Comparison of ENCODE assay signal across 8 mouse cellular contexts in the genomic region with DNA sequence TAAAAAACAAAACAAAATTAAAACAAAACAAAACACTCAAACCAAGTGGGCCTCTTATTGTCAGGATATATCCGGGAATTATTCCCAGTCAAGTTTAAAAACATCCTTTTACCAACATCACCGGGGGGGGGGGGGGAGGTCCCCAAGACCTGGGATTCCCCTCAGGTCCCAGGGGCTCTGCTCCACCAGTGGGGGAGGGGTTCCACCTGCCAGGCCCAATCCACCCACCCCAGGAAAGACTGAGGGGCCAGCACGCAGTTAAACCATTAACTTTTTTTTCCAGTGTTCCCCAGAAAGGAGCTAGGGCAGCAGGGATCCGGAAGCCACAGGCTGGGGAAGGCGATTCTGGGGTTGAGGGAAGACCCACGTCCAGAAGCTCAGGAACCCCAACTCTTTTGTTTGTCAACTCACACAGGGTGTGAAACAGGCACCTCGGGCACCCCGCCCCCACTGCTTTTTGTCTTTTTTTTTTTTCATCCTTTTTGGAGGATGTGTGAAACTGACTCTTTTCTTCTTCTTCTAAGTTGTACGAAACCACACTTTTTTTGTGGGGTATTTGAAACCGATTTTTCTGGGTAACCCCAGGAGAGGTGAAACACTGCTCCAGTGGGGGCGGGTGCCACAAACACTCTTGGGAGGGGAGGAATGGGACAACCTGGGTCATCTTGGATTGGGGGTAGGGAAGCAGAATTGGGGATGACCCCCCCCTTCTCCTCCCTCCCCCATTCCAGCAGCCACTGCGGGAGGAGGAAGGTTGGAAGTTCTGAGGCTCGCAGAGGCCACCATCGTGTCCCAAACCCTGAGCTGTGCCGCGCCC. TPM values are rescaled to one million over a fixed set of nuclear protein-coding genes. Genes with fewer than 3 reads are reported as not detected.
DNase-seq lines count a peak whose midpoint lies in the region; ATAC-seq and TF ChIP-seq lines count a peak whose summit lies in the region.

No protein-coding gene starts in this region.

- no peaks in the 10 kb centered on the region for H3K9me3 ChIP-seq in heart, embryonic 10.5 days
- no peaks in the 10 kb centered on the region for H3K9me3 ChIP-seq in E14TG2a.4 (ENCODE audit: low read length)
- no peaks in the 10 kb centered on the region for H3K9me3 ChIP-seq in forebrain, postnatal 0 days (ENCODE audit: low read length)
- no peaks in the 10 kb centered on the region for H3K9me3 ChIP-seq in liver, embryonic 14.5 days (ENCODE audit: control insufficient read depth, low read length)

- WGBS in heart, embryonic 10.5 days = 26% methylated on average over 15 of the region's 16 CpGs
- 13% methylated on average over 16 of the region's 16 CpGs for WGBS in forebrain, postnatal 0 days
- 24% methylated on average over 16 of the region's 16 CpGs for WGBS in liver, embryonic 14.5 days (ENCODE audit: insufficient replicate concordance)

- peak overlapping the region; percentile 98 for H3K27ac ChIP-seq in heart, embryonic 10.5 days
- H3K27ac ChIP-seq in forebrain, postnatal 0 days (ENCODE audit: low read depth, low read length) = no peak overlapping the region
- peak overlapping the region; percentile 46 for H3K27ac ChIP-seq in liver, embryonic 14.5 days

- H3K27me3 ChIP-seq in heart, embryonic 10.5 days (ENCODE audit: insufficient read depth, poor library complexity, severe bottlenecking) = no peaks in the 10 kb centered on the region
- no peaks in the 10 kb centered on the region for H3K27me3 ChIP-seq in E14TG2a.4 (ENCODE audit: insufficient read depth, low read length)
- H3K27me3 ChIP-seq in forebrain, postnatal 0 days (ENCODE audit: insufficient read depth, low read length) = no peaks in the 10 kb centered on the region
- no peaks in the 10 kb centered on the region for H3K27me3 ChIP-seq in liver, embryonic 14.5 days (ENCODE audit: control insufficient read depth, insufficient read depth, low read length)

- ATAC-seq in forebrain, postnatal 0 days = no peak
- ATAC-seq in liver, embryonic 14.5 days (ENCODE audit: insufficient read depth) = no peak

- H3K4me1 ChIP-seq in heart, embryonic 10.5 days = peaks cover 36% of the 10 kb centered on the region
- H3K4me1 ChIP-seq in E14TG2a.4 (replicated peaks; ENCODE audit: low read depth, low read length) = peaks cover 78% of the 10 kb centered on the region
- H3K4me1 ChIP-seq in forebrain, postnatal 0 days (ENCODE audit: insufficient read depth) = peaks cover 13% of the 10 kb centered on the region; the same call in 1 of the 2 replicates
- peaks cover 32 to 35% of the 10 kb centered on the region in 2 experiments for H3K4me1 ChIP-seq in liver, embryonic 14.5 days (replicated peaks; ENCODE audit: control insufficient read depth in 2 of 2, insufficient read depth in 2 of 2, low read length in 1 of 2)

- peak overlapping the region; percentile 98 for H3K4me3 ChIP-seq in heart, embryonic 10.5 days
- peak overlapping the region; percentile 99 for H3K4me3 ChIP-seq in E14TG2a.4 (replicated peaks; ENCODE audit: low read length)
- H3K4me3 ChIP-seq in forebrain, postnatal 0 days (ENCODE audit: low read depth, low read length) = peak overlapping the region; percentile 93
- peak overlapping the region; percentile 71 to 93 for H3K4me3 ChIP-seq in liver, embryonic 14.5 days (ENCODE audit: insufficient read depth in 1 of 2, low read depth in 2 of 2, low read length in 2 of 2)

- H3K9ac ChIP-seq in forebrain, postnatal 0 days = peak overlapping the region; percentile 90; the same call in 1 of the 2 replicates
- peak overlapping the region; percentile 85 for H3K9ac ChIP-seq in liver, embryonic 14.5 days (replicated peaks)

- peaks cover 45% of the 10 kb centered on the region for H3K36me3 ChIP-seq in heart, embryonic 10.5 days
- H3K36me3 ChIP-seq in E14TG2a.4 (ENCODE audit: insufficient read depth, low read length) = peaks cover 46% of the 10 kb centered on the region
- peaks cover 32% of the 10 kb centered on the region for H3K36me3 ChIP-seq in forebrain, postnatal 0 days (ENCODE audit: insufficient read depth)
- peaks cover 39% of the 10 kb centered on the region for H3K36me3 ChIP-seq in liver, embryonic 14.5 days (replicated peaks; ENCODE audit: control insufficient read depth, insufficient read depth, low read depth)

- DNase-seq in heart, embryonic 10.5 days (ENCODE audit: low spot score) = no peak
- DNase-seq in heart, postnatal 36 days = no peak
- DNase-seq in forebrain, postnatal 0 days = no peak
- no peak for DNase-seq in liver, embryonic 14.5 days (ENCODE audit: low read depth in 3 of 3, low spot score in 3 of 3)
- DNase-seq in thymus, postnatal 10 days (ENCODE audit: low spot score in 2 of 2) = peak; percentile 44 to 49
- no peak for DNase-seq in retina, embryonic 14.5 days (ENCODE audit: low spot score)
- no peak for DNase-seq in gastrocnemius, postnatal 25 days

- TF ChIP-seq EP300 in liver, embryonic 14.5 days (IDR thresholded peaks at IDR 0.05; ENCODE audit: low read depth) = no peak

- intact Hi-C loops in heart, postnatal 36 days (cut with DNase I) = loop anchor here (2.0 to 10.0 kb wide), 3 partner anchors 25 to 273 kb away; a partner anchor contains a TSS

- H3K4me2 ChIP-seq in forebrain, postnatal 0 days (ENCODE audit: low read depth) = peak overlapping the region; percentile 70
- H3K4me2 ChIP-seq in liver, embryonic 14.5 days (ENCODE audit: low read depth) = peak overlapping the region; percentile 95

- no peak for TF ChIP-seq CTCF in E14TG2a.4 (conservative IDR thresholded peaks at IDR 0.05; ENCODE audit: low read length)
- no peak for TF ChIP-seq CTCF in forebrain, postnatal 0 days (IDR thresholded peaks at IDR 0.05; ENCODE audit: low read depth)
- TF ChIP-seq CTCF in liver, embryonic 14.5 days (IDR thresholded peaks at IDR 0.05; ENCODE audit: low read depth) = no peak

RNA-seq across cellular contexts. Expression of a gene that starts 1.7 kb away (rescaled TPM):
- 80.6 and 140 TPM in 2 replicates for polyA plus RNA-seq in heart, embryonic 10.5 days (2016; fragmentation: Nextera tagmentation; extraction: Ambion mirVana)
- 10 to 100 TPM; 17.9 to 20.9 TPM for total RNA-seq in heart, postnatal 36 days (2021)
- 69.0 and 91.4 TPM in 2 replicates for total RNA-seq in forebrain, postnatal 0 days (2014; rRNA removed)
- polyA plus RNA-seq in forebrain, postnatal 0 days (2015; fragmentation: Nextera tagmentation; extraction: Ambion mirVana) = 34.3 and 36.1 TPM in 2 replicates
- 54.7 and 74.7 TPM in 2 replicates for polyA plus RNA-seq in liver, embryonic 14.5 days (2012; rRNA removed)
- 41.9 and 55.4 TPM in 2 replicates for polyA plus RNA-seq in liver, embryonic 14.5 days (2014; fragmentation: Nextera tagmentation; extraction: Ambion mirVana)
- 10 to 100 TPM; 11.1 to 13.8 TPM for total RNA-seq in gastrocnemius, postnatal 25 days (2021)

RNA-seq across cellular contexts. Expression of a gene that starts 25.1 kb away (rescaled TPM):
- polyA plus RNA-seq in heart, embryonic 10.5 days (2016; fragmentation: Nextera tagmentation; extraction: Ambion mirVana) = 973 and 1,195 TPM in 2 replicates
- total RNA-seq in heart, postnatal 36 days (2021) = 1,000 to 10,000 TPM; 1,920 to 2,020 TPM
- 230 and 424 TPM in 2 replicates for total RNA-seq in forebrain, postnatal 0 days (2014; rRNA removed)
- 688 and 881 TPM in 2 replicates for polyA plus RNA-seq in forebrain, postnatal 0 days (2015; fragmentation: Nextera tagmentation; extraction: Ambion mirVana)
- 359 and 571 TPM in 2 replicates for polyA plus RNA-seq in liver, embryonic 14.5 days (2012; rRNA removed)
- 729 and 738 TPM in 2 replicates for polyA plus RNA-seq in liver, embryonic 14.5 days (2014; fragmentation: Nextera tagmentation; extraction: Ambion mirVana)
- 100 to 1,000 TPM; 913 to 952 TPM for total RNA-seq in gastrocnemius, postnatal 25 days (2021)

RNA-seq across cellular contexts. Expression of a gene that starts 32.4 kb away (rescaled TPM):
- polyA plus RNA-seq in heart, embryonic 10.5 days (2016; fragmentation: Nextera tagmentation; extraction: Ambion mirVana) = 237 and 315 TPM in 2 replicates
- total RNA-seq in heart, postnatal 36 days (2021) = 10 to 100 TPM; 82.1 to 82.2 TPM
- total RNA-seq in forebrain, postnatal 0 days (2014; rRNA removed) = 37.9 and 43.9 TPM in 2 replicates
- polyA plus RNA-seq in forebrain, postnatal 0 days (2015; fragmentation: Nextera tagmentation; extraction: Ambion mirVana) = 183 and 196 TPM in 2 replicates
- 66.7 and 79.5 TPM in 2 replicates for polyA plus RNA-seq in liver, embryonic 14.5 days (2012; rRNA removed)
- polyA plus RNA-seq in liver, embryonic 14.5 days (2014; fragmentation: Nextera tagmentation; extraction: Ambion mirVana) = 43.7 and 44.3 TPM in 2 replicates
- 10 to 100 TPM; 78.7 to 93.6 TPM for total RNA-seq in gastrocnemius, postnatal 25 days (2021)

RNA-seq across cellular contexts. Expression of a gene that starts 44.3 kb away (rescaled TPM):
- polyA plus RNA-seq in heart, embryonic 10.5 days (2016; fragmentation: Nextera tagmentation; extraction: Ambion mirVana) = 2.1 and 5.0 TPM in 2 replicates
- total RNA-seq in heart, postnatal 36 days (2021) = 1 to 10 TPM; 8.1 to 8.6 TPM
- 107 and 120 TPM in 2 replicates for total RNA-seq in forebrain, postnatal 0 days (2014; rRNA removed)
- polyA plus RNA-seq in forebrain, postnatal 0 days (2015; fragmentation: Nextera tagmentation; extraction: Ambion mirVana) = 18.3 and 18.4 TPM in 2 replicates
- polyA plus RNA-seq in liver, embryonic 14.5 days (2012; rRNA removed) = 3.2 and 3.3 TPM in 2 replicates
- 0.55 and 1.1 TPM in 2 replicates for polyA plus RNA-seq in liver, embryonic 14.5 days (2014; fragmentation: Nextera tagmentation; extraction: Ambion mirVana)
- 1 to 10 TPM; 3.9 to 4.3 TPM for total RNA-seq in gastrocnemius, postnatal 25 days (2021)

Comparison
In these comparisons a context has a peak if more than half of its experiments do, and no peak if none do; other contexts are left out.
1. DNase-seq: peak in thymus, postnatal 10 days (2 of 2); none in heart, embryonic 10.5 days (single experiment), heart, postnatal 36 days (0 of 2), forebrain, postnatal 0 days (single experiment), liver, embryonic 14.5 days (0 of 3), retina, embryonic 14.5 days (single experiment) and gastrocnemius, postnatal 25 days (single experiment).
2. Peak in every context shown above with its lines, with median percentiles within 50 percentile points of each other: H3K4me3 ChIP-seq.